Mouse (Mus musculus) lung, postnatal 0 days (tissue): ENCODE measurements at regions not wholly inside any gene's neighbourhood (a gene's known extent, or its start where the extent isn't known, plus 50 kb on each side); places are given as distances from the start of the nearest gene placed in this dataset.

ENCODE experiments used
- CTCF ChIP-seq: IDR thresholded peaks from 2 replicates; pipeline ENCODE4 v1.5.1; 2016; ENCODE audit warnings: antibody characterized with exemption, mild to moderate bottlenecking
- EP300 ChIP-seq: IDR thresholded peaks from 2 replicates; pipeline ENCODE4 v1.6.1; 2016; ENCODE audit warnings: antibody characterized with exemption, mild to moderate bottlenecking, control low read depth

GRCm38 (mm10) chr9:94456085-94456531, 81.8 kb downstream of the 1190002N15Rik start:
- no peak for TF ChIP-seq CTCF
- no peak for TF ChIP-seq EP300
